Mouse (Mus musculus) mature B cell (primary cell): ENCODE measurements around the gene Rnf169.
"Not testable (repeated sequence)": the region's sequence is repeated elsewhere in the genome, so short reads cannot be mapped to it uniquely, and the experiment has no call there.

Experiments used
- in situ Hi-C: fragments of 300-500 bp; cut with MboI; formaldehyde crosslinking; loops from 2 replicates; pipeline ENCODE4 v1.14.3; 2019

The Rnf169 gene

DNA sequence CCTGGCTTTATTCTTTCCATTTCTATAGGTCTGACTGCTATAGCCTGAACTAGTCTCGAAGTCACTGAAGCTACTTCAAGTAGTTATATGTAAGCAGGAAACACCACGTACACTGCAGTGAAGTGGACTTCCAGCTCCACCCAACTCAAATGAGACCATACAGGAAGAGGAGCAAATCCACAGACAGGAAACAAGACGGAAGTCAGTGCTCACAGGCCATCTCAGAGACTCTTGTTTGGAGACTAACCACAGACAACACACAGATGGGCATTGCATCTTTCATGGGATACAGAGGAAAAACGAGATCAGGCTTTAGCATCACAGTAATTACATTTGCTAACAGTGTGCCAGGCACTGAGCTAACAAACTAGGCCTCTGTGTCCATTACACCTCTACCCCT is 33.9 kb downstream of the Rnf169 start:
- in situ Hi-C loops, result no loop called here

DNA sequence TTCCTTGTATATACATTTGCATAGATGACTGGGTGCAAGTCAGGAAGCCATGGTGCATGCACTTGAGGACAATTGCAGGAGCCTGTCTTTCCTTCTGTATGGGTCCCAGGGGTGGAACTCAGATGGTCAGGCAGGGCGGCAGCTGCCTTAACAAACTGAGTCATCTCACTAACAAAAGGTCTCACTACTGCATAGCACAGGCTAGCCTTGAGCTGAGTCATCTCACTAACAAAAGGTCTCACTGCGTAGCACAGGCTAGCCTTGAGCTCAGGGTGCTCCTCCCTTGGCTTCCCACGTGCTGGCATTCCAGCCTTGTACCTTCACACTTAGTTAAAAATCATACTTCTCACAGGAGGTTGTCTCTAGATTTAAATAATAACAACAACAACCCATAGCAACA is 34.3 kb downstream of the Rnf169 start:
- in situ Hi-C loops, result no loop called here

DNA sequence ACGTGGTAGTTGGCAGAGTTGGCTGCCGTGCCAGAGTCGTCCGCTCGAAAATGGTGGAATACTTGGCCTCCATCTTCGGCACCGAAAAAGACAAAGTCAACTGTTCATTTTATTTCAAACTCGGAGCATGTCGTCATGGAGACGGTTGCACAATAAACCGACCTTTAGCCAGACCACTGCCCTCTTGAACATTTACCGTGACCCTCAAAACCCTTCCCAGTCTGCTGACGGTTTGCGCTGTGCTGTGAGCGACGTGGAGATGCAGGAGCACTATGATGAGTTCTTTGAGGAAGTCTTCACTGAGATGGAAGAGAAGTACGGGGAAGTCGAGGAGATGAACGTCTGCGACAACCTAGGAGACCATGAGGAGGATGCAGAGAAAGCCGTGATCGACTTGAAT is 35.2 kb downstream of the Rnf169 start:
- in situ Hi-C loops, result not testable (repeated sequence)

DNA sequence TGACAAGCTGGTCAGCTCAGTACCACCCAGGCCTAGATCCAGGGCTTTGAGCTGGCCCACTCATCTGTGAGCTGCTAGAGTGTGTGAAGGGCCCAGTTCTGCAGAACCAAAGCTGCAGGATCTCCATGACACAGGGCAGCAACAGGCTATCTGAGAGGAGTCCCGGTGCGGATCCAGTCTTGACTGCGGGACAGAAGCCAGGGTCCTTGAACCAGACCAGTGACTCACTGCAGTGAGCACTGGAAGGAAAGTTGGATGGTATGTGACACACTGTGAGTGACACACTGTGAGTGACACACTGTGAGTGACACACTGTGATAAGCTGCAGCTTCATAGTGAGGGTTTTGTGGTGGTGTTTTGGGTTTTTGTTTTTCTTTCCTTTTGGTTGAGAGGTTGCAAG is 35.7 kb downstream of the Rnf169 start:
- in situ Hi-C loops, result no loop called here

DNA sequence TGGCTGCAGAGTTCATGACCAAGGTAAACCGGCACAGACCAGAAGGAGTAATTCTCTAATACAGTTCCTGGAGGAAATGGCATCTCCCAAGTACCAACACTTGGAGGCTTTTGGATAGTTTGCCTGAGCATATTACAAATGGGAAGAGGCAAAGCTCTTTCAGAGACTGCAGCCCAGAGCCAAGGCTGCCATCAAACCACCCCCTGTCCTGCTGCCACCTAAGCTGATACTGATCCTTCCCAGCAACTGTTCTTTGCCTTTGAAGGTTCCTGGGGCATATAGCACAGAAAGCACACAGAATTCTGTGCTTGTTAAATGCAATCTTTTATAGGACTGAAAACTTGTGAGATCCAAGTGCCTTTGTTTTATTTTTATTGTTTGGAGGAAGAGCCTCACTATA is 39.6 kb downstream of the Rnf169 start:
- in situ Hi-C loops, result no loop called here

DNA sequence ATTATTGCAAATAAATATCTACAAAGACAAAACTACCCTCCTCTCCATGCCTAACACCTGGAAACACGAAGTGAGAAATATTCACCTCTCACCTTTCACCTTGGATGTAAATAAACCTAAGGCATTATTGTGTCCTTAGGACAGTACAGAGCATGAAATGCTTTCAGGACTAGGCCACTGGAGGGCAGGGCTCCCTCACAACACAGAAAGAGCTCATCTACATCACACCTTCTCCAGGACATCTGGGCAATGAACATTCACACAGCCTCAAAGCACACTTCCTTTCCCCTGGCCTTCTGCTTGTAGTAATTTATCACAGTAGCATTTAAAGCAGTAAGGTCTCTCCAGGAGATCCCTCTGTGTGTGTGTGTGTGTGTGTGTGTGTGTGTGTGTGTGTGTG is 44.5 kb downstream of the Rnf169 start:
- in situ Hi-C loops, result no loop called here

DNA sequence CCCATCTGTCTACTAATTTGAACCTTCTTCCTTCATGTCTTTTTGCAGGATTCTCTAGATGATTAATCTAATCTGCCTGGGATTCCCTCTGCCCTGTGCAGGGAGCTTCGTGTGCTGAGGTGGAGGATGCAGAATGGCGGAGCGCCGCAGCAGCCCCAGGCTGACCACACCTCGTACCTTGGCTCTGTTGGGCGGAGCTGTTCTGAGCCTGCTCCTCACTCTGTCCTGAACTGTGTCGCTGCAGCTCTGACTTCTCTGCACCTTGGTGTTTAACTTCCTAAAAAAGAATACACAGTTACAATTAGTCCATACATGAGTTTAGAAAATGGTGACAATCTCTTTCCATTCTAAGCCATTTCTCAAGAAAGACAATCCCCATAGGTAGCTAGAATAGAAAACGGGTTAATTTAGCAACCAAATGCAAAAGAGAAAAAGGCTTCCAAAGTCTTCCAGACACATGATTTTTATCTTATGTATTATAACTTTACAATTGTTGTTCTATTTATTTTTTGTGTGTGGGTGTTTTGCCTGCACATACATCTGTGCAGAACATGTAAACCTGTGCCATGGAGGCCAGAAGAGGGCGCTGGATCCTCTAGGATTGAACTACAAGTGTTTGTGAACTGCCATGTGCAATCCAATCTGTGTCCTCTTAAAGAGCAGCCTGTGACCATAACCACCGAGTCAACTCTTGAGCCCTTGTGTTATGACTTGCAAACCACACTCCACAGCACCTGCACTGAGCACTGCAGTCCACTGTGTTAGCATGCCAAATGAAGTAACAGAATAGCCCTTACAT is 53.1 kb downstream of the Rnf169 start:
- in situ Hi-C loops, result no loop called here

DNA sequence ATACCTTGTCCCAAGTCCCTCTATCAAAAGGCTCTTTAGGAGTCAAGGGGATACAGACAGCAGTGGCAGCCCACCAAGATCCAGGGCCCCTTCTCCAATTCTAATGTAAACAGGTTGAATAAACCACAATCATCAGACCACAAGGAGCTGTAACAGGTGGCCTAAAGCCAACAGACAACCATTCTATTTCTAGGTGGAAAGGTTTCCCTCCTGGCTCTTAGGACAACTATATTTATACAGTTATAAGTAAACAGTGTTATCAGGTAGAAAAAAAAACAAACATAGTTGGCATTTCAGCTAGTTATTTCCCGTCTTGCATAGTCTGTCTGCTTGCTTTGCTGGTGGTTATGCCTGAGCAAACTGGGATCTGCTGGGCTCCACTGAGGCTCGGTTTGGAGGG is 59.8 kb downstream of the Rnf169 start:
- in situ Hi-C loops, result no loop called here

DNA sequence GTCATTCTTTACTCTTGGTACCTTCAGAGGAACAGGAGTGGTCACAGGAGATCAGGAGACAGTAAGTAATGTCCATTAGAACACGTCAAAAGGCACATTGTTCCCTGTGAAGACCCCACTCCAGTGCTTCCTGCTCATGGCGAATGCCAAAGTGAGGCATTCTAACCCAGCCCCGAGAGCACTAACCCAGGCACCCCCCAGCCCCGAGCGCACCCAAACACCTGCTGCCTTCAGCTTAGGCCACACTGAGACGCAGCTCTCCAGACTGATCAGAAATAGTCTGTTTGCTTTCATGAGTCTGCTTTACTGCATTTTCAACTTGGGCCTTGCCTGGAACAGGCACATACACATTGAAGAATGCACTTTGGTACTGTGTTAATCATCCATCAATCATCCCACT is 60.3 kb downstream of the Rnf169 start:
- in situ Hi-C loops, result no loop called here

DNA sequence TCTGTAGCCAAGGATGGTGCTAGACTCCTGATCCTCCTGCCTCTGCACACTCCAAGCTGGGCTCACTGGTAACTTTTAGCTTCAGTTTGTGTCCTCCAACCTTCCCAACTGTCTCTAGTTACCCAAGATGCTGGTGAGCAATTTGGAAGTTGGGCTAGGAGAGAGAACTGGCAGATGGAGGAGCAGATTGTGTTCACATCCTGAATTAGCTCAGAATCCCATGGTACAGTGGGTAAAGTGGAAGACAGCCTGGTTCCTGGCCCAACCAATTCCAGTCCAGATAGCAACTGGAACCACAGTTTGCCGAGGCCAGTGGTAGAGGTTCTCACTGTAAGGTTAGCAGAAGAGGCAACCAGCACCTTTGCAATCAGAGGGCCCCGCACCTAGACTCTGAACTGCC is 61.1 kb downstream of the Rnf169 start:
- in situ Hi-C loops, result no loop called here

DNA sequence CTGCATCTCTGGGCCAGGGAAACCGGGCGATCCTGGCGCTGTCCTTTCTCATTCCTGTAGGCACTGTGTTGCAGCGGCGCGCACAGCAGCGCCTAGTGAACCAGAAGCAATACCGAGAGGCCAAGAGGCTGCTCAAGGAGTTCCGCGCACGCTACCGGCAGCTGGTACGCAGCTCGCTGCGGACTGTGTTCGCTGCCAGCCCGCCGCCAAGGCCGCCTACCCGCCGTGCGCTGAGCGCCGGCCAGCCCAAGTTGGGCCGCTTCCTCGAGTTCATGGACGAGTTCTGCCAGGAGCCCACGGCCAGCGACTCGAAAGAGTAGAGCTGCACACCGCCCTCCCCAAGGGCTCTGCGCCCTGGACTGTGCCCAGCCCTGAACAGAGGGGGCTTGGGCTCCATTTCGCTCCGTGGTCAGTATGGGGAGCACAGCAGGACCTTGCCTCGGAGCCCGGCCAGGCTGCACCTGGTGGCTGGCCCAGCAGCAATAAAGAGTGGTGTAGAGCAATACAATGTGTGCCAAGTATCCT is 62.9 kb downstream of the Rnf169 start:
- in situ Hi-C loops, result no loop called here

DNA sequence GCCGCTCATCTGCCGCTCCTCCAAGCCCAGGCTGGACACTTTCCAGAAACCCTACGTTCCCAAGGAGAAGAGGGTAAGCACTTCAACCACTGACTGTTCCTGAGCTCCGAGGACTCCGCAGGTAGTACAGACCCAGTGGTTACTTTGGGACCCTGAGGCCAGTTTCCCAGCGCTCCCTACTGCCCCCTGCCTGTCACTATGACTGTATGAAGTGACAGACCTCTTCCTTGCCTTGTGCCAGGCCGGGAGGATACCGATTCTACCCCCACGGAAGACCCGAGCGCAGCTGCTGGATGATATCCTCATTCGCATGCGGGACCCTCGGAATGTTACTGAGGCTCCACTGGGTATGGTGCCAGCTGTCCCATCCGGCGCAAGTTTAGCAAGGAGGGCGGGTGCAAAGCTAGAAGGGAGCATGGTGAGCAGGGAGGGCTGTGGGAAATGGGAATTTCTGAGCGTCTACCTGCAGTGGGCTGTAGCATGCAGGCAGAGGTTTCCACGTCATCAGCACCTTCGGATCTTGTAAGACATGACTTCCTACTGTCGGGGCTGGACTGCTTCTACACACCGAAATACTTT is 63.4 kb downstream of the Rnf169 start:
- in situ Hi-C loops, result no loop called here

DNA sequence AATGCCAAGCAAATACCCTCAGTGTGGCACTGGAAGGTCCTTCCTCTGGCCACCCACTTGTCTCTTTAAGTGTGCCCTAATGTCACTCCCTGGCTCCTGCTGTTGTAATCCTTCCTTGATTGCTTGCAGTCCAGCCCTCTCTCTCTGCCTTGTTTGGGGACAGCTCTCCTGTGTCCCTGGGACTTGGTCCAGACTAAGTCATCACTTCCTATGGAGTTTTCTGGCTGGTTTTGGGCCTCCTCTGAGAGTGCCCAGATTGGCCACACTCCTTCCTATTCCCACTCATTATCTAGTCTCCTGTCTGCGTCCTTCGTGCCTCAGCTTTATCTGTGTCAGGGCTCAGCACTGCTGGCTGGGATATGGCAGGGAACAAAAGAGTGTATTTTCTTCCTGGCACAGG is 64.7 kb downstream of the Rnf169 start:
- in situ Hi-C loops, result no loop called here

DNA sequence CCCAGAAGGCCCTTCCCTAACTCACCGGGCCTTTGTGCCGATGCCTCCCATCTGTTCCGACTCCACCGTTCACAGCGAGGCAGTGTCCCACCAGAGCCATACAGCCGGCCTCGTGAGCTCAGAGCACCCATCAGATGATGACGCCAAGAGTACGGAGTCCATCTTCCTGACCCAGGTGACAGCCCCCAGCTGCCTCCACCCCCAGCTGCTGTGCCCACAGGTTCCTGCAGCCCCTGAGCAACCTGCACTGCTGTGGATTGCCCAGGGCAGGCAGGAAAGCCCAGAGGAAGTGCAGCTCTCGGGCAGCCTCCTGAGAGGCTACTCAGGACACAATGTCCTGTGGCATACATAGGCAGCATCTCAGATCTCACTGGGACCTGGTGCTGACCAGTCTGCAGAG is 65.9 kb downstream of the Rnf169 start:
- in situ Hi-C loops, result no loop called here

DNA sequence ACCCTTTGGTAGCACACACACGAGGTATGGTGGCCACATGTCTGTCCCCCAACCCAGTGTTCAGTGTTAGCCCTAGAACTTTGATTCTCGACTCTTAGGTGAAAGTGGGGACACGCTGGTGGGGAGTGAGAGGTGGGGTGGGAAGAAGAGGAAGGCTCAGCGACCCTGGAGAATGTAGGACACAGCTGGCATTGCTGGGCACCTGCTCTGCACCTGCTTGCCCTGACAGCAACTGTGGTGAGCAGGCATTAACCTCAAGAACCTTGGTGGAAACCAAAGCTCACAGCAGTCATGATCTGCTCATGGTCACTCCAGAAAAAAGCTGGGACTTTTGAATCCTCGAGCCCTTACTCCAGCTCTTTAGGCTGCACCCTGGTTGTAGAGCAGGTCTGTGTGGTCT is 69.2 kb downstream of the Rnf169 start:
- in situ Hi-C loops, result no loop called here

DNA sequence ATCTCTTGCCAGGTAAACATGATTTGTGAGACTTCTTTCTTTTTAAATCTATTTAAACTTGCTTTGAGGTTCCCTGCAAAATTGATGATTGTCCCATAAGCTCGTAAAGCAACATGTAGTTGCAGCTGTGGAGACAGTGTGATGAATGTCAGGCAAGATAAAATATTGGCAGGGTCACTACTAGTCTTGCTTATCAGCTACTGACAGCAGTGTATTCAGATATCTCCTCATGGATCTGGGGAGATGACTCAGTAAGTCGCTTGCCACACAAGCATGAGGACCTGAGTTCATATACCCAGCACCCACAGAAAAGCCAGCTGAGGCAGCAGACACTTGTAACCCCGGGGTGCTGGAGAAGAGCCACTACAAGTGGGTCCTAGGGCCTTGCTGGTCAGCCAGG is 72.8 kb downstream of the Rnf169 start:
- in situ Hi-C loops, result no loop called here

DNA sequence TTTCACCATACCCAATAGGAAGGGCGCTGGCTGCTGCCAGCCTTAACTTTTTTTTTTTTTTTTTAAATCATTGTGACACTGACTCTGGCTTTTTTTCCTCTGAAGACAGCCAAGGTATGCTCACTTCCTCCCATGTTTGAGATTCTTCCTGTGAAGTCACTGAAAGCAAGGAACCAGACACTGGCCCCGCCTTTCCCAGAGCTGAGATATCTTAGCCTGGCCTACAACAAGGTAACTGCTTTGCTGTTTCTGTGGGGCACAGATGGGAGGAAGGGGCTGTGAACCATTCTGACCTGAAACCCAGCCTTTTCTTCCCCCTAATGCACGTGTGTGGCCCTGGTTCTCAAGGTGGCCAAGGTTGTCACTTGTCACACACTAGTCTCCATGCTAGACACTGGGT is 73.9 kb downstream of the Rnf169 start:
- in situ Hi-C loops, result no loop called here

DNA sequence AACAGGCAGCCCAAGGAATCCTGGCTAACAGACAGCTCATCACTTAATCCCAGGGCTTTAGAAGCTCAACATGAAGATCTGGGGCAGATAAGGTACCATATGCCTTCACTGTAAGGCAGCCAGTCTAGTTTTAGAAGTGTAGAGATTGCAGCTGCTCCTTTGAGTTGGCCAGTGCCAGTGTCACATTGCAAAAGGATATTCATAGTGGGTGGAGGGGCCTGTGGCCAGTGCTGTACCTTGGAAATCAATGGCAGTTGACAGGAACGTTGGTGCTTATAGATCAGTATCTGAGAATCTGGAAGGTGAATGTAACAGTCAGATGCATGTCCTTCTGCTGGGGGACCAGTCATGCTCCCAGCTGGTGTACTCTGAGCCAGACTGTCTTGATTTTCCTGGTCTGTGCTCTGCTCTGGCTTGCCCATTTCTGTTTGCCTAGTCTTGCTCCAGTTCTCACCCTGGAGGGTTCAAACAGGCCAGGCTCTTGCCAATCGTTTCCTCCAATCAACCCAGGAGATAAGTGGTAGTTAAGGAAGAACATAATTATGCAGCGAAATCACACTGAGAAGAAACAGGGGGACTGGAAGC is 75.7 kb downstream of the Rnf169 start:
- in situ Hi-C loops, result no loop called here

DNA sequence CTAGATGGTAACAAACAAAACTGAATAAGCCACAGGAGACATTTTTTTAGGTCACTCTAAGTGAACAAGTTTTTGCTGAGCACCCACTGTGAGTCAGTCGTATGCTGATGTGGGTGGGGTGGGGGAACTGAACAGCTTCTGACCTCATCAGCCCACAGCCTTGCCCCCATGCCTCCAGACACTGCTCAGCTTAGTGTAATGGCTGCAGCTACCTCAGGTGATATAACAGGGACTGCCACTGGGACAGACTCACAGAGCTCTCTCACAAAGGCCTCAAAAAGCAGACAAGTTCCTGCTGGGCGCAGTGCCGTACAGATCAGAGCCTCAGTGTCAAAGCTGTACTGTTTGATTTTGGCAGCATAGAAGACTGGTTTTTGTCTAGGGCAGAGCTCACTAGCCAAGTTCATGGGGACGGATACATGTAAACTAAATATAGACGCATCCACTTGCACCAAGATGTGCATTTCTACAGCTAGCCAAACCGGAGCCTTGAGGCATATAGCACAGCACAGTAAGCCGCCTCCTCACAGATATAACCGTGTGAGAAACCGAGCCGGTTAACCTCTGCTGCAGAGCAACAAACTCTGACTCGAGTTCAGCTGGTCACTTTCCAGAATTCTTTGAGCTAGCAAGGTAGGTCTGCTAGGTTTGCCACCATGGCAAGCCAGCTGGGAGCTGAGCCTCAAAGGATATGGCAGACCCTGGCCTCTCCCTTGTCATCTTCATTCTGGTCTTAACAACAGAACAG is 77.2 kb downstream of the Rnf169 start:
- in situ Hi-C loops, result no loop called here

DNA sequence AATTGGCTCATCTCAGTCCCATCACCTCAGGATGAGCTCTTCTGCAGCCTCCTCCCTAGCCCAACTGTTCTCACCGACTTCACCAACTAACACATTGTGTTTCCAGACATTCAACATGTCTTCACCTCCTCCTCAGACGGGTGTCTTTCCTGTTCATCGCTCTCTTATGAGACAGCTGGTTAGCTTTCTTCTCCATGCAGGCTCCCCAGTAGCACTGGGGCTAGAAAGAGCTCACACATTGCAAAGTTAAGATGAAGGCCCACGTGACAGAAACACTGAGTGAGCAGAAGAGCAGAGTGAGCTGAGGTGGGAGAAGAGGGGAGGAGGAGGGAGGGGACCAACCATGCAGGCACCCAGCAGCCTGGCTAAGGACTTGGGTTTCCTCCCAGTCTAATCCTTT is 78.0 kb downstream of the Rnf169 start:
- in situ Hi-C loops, result no loop called here

DNA sequence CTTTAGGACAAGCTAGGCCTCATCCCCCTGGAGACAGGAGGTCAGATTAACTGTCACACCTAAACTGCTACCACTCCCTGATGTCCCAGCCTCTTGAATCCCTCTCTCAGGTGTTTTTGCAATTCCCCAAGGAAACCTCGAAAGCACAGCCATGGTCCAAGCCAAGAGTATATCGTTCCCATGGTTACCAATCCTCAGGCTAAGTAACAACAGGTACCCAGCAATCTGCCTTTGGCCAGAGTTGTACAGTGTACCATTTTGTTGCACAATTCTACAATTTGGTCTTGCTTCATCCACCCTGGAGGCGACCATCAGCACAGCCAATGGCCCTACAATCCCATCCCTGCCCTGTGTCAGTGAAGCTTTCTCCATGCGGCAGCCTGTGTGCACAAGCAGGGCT is 83.3 kb downstream of the Rnf169 start:
- in situ Hi-C loops, result no loop called here

DNA sequence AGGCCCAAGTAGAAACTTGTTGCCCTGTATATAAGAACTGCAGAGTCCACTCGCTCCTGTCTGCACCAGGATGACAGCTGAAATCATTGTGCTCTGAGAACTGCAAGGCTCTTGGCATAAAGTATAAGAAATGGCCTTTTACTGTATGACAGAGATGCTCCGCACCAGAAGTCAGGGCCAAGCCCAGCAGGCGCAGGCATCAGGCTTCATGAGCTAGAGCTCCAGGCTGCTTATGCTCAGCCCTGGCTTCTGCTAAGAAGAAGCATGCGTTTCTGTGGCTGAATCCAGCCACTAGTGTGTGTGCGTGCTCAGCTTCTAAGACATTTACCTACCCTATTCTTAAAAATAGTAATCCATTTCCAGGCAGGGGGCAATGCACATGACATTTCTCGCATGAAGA is 85.8 kb downstream of the Rnf169 start:
- in situ Hi-C loops, result no loop called here

DNA sequence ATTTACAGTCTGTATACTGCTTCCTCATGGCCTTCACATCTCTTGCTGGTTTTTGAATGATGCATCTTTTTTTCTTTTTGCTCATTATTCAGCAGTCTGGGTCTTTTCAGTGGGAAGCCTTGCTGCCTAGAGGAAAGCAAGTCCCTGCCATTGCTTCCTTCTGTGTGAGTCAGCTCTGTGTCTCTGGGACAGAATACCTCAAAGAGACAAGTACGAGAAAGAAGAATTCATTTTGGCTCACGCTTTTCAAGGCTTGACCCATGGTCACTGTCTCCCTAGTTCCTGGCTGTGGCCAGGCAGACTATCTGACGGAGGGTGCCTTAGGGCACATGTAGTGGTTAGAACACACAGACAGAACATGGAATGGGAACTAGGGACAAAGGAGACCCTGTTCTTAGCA is 86.3 kb downstream of the Rnf169 start:
- in situ Hi-C loops, result no loop called here
